Mouse (Mus musculus) large intestine, adult 2 months (tissue): Measurements from ENCODE around the gene Slc24a4. TPM values are rescaled to one million over a fixed set of nuclear protein-coding genes. Genes with fewer than 3 reads are reported as not detected.
"Not testable (repeated sequence)": the region's sequence is repeated elsewhere in the genome, so short reads cannot be mapped to it uniquely, and the experiment has no call there.

Source experiments
- DNase-seq: peaks from one replicate; pipeline ENCODE4 v3.0.0-alpha.2; 2012; ENCODE audit warnings: low read depth, low spot score
- WGBS: fragments of 180-500 bp; shearing (Covaris S2); methylation state at CpG from one replicate; pipeline ENCODE4 v1.1.7; 2018; 5-methylcytosine and 5-hydroxymethylcytosine counted together
- polyA plus RNA-seq: library from polyadenylated mRNA; depleted of rRNA; stranded (reverse); fragments of >200 nt; gene quantifications from 2 replicates; pipeline ENCODE4 v1.2.3, GENCODE M21; 2012

Gene Slc24a4
- polyA plus RNA-seq, 1 experiment, result 0.05 TPM

DNA sequence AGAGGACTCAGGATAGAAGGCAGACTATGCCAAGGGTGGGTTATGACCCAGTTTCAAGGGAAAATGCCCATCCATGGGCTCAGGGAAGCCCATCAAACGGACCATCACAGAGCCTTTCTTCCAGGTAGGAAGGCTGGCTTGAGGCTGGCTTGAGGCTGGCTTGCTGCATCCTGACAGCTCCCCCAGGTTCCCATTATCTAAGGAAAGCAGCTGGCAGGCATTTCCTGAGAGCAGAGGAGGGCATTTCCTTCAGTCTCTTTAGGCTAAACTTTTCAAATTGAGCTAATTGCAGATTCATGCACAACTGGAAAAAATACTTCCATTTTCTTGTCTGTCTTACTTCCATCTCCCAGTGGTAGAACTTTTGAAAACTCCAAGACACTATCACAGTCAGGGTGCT, 26.3 kb downstream of the Slc24a4 start:
- WGBS, result 65% methylated on average over 1 of the region's 1 CpGs
- DNase-seq, result no peak

DNA sequence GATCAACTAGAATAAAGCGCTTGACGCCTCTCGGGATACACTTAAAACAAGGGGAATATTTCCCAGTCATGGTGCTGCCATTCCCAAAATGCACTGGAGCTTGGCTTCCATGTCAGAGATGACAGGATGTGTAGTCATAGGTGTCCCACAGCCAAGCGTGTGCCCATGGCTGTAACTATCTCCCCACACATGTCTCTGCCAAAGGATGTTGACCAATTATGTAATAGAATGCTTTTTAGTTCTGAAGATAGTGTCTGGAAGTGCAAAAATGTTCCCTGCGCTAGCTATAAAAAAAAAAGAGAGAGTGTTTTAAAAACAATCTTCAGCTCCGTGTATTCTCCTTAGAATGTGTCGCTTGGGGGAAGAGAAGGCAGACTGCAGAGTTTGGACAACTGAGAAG, 36.1 kb downstream of the Slc24a4 start:
- 82% methylated on average over 7 of the region's 7 CpGs for WGBS
- DNase-seq, result no peak

DNA sequence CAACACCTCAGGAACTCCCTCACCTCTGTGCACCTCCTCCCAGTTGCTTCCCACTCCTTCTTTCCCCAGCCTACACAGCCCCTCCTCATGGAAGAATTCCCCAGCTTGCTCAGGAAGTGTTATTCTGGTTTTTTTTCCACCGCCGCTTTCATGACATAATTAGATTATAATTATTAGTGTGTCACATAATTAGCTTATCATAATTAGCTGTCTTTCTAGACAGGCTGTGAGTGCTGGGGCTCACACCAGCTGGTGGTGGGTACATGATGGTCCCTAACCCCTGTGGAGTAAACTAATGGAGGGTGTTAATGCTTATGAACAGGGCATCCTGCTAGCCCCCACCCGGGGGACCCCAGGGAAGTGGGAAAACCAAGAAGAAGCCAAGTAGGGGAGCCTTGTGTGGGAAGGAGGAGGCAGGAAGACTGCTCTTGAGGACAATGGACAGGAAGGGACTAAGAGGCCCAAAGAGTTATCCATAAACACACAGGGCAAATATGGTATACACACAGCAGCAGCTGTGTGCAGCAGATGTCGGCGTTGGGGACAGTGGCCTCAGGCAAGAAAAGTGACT, 38.2 kb downstream of the Slc24a4 start:
- DNase-seq, result no peak
- 50% methylated on average over 5 of the region's 5 CpGs for WGBS

DNA sequence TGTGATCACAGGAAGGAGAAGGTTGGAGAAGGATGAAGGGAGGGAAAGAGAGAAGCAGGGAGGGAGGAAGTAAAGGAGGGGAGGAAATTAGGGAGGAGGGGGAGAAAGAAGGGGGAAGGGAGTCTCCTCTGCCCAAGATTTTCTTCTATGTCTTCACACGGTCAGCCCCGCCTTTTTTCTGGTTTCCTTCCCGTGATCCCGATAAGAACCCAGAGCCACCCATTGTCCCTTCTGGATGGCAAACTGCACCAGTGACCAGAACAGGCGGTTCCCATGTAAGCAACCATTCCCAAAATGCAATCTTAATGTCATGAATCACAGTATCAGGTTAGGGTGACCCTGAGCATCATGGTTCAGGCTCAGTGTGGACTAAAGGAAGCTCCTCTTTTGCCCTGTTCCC, 38.8 kb downstream of the Slc24a4 start:
- DNase-seq, result no peak
- 38% methylated on average over 5 of the region's 5 CpGs for WGBS

DNA sequence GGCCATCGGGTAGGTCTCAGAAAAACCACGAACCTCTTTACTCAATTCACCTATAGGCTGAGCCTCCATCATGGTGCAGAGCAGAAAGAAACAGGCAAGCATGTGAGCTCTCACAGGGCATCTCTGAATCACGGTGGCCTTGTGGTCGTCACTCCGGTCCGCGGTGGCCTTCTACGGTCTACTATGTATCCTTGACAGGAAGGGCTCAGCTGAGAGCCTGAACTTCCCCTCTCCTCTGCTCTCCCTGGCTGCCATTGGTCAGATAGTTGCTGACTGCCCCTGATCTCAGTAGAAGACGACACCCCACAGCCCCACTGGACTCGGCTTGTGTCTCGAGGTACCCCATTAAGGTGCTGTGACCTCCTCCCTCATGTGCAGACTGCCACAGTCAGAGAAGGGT, 44.2 kb downstream of the Slc24a4 start:
- WGBS, result 85% methylated on average over 11 of the region's 11 CpGs
- no peak for DNase-seq

DNA sequence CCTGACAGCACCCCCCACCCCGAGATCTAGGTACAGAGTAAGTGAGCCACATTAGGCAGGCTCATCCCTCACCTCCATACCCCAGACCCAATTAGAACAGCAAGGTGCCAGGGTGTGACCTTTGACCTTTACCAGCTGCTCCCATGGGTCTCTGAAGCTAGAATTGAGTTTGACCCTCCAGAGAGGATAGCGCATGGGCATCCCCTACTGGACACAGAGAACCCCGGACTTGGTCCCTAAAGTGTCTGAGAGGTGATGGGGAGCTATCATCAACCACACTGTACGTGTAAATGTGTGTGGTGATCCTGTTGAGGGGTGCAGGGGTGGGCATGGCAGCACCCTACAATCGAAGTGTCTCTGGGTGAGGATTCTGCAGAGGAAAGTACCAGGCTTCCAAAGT, 44.8 kb downstream of the Slc24a4 start:
- DNase-seq, result no peak
- 83% methylated on average over 5 of the region's 5 CpGs for WGBS

DNA sequence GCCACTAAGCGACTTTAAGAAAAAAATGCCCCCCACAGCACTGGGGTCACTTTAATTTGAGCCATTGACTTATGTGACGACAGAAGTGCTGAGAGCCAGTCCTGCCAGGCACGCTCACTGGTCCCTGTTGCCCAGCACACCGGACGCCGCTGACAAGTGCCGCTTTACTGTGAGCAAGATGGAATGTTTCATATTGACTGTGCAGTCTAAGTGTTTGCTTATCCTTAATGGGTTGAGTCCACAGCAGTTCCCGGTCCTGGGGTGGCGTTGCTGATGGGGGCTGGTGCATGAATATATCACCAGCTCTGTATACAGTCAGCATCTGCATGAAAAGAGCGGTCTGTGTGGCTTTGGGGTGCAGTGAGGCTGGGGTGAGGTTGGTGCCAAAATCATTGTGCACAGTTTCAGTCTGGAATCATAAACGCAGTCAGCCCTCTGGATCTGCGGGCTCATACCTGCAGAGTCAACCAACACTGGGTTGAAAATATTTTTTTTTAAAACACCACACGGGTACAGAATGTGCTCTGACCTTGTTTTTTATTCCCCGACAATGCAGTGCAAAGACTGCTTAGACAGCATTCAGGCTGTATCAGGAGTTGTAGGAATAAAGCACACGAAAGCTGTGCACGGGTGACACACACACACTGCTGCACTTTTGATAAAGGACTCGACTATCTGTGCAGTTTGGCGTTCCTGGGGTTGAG, 52.0 kb downstream of the Slc24a4 start:
- 49% methylated on average over 18 of the region's 18 CpGs for WGBS
- DNase-seq, result no peak

DNA sequence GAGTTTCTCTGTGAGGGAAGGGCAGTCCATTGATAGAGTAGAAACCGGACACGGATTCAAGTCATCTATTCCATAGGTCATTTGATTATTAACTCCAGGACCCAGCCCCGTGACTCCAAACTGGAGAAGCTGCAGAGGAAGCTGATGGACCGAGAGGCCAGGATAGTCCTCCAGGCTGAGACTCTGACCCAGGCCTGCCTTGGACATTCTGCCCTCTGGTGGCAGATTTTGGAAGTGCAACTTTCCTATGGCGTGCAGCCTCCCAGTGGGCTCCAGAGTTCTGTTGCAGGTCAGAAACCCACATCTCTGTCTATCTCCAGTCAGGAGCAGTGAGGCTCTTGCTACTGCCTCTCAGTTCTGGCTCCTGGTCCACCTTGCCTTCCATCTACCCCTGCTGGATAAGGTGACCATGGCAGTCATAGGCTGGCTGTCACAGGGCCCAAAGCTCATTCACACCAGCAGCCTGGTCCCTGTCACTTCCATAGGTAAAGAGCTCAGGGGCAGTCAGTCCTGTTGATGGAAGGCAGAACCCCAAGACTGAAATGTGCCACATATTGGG, 53.3 kb downstream of the Slc24a4 start:
- 51% methylated on average over 5 of the region's 5 CpGs for WGBS
- peak; percentile 18 for DNase-seq

DNA sequence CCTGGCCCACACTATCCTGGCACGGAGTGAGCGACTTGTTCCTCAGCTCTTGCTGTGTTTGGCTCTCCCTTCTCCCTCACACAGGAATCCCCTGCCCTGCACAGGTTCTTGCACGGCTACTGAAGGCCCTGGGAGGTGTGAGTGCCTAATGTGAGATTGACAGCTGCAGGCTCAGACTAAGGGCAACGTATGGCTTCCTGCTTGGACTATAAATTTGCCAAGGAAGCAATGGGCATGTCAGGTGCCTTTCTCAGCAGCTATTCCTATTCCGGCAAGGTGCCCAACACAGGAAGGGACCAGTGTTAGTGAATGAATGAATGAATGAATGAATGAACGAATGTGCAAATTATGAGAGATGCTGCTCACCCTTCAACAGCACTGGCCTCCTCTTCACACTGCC, 54.1 kb downstream of the Slc24a4 start:
- WGBS, result 78% methylated on average over 6 of the region's 6 CpGs
- no peak for DNase-seq

DNA sequence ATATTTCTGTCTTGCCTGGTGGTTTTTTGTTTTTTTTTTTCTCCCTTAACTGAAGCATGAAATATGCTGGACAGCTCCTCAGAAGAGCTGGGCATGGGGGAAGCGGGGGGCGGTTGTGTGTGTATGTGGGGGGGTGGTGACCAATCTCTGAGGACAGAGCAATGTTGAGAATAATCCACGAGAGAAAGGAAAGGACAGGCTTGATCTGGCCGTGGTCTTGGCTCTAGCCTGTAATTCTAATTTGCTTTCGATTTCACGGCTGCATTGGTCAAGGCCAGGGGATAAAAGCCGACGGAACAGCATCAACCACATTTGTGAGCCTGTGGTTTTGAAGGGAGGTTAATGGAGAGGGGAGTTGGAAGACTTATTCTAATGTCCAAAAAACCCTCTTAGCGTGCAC, 54.7 kb downstream of the Slc24a4 start:
- 66% methylated on average over 9 of the region's 9 CpGs for WGBS
- DNase-seq, result no peak

DNA sequence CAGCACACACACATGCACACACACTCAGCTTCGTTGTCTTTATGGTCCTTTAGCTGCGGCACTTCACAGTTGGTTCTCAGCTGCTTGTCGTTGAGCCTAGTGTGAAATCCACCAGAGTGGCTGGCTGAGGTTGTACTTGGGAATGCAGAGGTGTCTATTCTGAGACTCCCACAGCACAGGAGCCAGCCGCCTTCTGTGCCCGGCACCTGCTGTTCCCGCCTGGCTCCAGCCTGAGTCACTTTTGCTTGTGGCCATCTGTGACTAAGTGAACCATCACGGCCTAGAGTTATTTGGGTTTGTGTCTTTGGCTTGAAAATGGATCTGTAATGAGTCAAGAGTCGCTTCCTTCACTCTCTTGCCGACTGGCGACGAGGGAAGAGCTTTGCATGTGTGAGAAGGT, 62.3 kb downstream of the Slc24a4 start:
- DNase-seq, result no peak
- WGBS, result 85% methylated on average over 11 of the region's 11 CpGs

DNA sequence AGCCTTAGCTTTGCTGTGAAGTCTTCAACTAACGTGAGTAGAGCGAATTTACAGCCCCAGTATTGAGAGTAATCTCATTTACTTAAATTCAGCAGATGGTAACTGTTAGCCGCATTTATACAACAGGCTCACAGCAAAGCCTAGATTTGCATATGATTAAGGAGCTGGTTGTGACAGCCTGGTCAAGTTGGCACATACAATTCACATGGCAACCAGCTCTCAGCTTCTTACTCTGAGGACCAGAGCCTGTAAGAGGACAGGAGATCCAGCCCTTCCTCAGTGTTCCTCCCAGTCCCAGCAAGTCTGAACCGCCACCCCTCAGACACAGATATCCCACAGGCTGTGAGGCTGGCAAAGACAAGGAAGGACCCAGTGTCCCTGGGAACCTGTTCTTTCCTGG, 73.0 kb downstream of the Slc24a4 start:
- no peak for DNase-seq
- WGBS, result 76% methylated on average over 4 of the region's 4 CpGs

DNA sequence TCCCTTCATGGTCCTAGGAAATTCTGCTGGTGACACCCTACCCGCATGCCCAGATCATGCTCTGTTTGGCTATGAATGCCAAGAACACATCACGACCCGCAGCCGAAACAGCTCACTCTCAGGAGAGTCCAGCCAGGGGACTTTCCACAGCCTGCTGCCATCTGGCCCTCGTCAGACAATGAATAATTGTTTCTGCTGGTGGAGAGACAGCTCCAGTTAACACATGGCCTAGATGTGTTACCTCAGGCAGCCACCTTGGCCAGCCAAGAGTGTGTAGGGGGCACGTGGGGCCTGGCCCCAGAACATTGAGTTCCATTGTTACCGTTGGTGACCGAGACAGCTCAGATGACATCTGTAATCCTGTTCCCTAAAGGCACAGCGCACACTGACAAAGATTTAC, 74.4 kb downstream of the Slc24a4 start:
- DNase-seq, result no peak
- 50% methylated on average over 9 of the region's 9 CpGs for WGBS

DNA sequence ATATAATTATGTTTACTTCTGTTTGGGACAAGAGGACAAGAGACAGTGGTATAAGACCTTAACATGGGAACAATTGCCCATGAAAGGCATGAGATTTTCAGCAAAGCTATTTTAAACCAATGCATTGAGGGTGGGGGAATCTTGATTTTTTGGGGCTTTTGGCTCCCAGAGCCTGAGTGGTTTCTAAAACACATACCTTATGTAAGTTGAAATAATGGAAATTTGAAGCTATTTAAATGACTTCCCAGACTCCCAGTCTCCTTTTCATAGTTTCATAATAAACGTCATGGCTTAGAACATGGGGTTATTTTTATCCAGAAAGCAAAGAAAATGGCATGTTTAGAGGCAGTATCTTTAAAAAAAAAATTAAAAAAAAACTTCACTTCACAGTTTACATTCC, 77.9 kb downstream of the Slc24a4 start:
- DNase-seq, result no peak
- 62% methylated on average over 1 of the region's 1 CpGs for WGBS

DNA sequence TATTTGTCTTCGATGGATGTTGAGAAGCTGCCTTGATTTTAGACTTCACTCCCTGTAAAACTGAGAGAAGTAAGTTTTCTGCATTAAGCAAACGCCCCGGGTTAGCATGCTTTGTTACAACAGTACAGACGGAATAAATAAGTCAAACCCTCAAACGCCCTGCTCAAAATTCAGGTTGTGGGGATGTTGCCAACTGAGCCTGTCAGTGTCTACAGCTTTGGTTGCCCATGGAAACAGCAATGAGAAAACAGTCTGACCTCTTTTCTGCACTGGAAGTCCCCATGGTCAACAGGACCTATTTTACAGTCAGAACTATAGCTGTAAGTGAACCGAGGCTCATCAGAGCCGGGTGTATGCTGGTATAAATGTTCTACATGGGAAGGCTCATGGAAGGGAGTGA, 78.7 kb downstream of the Slc24a4 start:
- WGBS, result 77% methylated on average over 7 of the region's 7 CpGs
- DNase-seq, result no peak

DNA sequence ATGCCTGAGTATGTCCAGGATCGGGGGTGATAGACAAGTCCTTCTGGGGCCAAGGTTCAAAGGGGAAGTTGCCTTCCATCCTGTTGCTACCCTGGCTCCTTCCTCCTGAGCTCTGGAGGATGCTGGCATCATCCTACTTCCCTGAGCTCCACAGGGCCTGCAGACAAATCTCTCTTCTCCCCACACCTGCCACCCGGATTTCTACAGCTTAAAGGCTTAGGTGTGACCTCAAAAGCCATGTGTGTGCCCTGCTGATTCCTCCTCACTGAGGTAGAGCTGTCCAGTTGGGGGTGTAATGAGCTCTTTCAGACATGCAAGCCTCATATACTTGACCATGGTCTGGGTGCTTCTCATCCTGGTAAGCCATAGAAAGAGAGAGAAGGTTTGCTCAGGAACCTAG, 82.3 kb downstream of the Slc24a4 start:
- no peak for DNase-seq
- 63% methylated on average over 2 of the region's 2 CpGs for WGBS

DNA sequence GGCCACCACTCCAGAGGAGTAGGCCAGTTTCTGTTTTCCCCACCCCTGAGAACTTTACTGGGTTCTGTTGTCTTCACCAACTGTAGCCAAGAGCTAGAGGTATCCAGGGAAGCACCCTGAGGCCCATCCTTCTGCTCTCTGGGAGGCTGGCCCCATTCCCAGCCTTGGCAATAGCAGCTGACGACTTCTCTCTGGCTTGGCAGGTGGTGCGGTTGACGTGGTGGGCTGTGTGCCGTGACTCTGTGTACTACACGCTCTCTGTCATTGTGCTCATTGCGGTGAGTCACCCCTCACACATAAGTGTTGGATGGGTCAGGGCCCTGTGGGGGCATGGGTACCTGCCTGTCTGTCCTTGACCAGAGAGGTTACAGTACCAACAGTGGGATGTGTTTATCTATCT, 94.9 kb downstream of the Slc24a4 start:
- 82% methylated on average over 6 of the region's 6 CpGs for WGBS
- no peak for DNase-seq

DNA sequence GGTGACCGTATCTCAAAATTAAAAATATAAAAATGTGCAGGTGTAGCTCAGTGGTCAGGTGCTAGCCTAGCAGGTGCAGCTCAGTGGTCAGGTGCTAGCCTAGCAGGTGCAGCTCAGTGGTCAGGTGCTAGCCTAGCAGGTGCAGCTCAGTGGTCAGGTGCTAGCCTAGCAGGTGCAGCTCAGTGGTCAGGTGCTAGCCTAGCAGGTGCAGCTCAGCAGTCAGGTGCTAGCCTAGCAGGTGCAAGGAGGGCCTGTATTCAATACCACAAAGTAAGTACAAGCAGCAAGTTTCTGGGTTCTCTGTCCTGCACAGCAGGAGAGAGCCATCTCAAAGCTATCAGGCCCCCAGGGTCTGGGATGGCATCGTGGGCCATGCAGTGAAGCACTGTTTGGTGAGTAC, 95.6 kb downstream of the Slc24a4 start:
- 85% methylated on average over 2 of the region's 2 CpGs for WGBS
- DNase-seq, result not testable (repeated sequence)

DNA sequence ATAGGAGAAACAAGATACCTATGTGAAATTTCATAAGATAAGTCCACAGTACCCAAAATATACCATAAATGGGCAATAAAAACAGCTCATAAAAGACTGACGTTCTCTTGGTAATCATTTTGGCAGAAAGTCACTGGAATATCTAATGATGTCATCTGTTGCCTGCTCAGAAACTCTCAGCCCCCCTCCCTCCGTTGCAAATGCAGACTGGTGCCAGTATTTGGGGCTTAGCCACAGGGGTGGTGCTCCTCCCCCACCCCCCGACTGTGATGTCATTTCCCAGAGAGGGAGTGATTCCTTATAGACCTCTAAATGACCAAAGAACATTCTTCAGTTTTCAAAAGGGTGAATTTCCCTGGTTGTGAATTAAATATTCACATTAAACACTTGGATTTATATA, 96.6 kb downstream of the Slc24a4 start:
- no peak for DNase-seq

DNA sequence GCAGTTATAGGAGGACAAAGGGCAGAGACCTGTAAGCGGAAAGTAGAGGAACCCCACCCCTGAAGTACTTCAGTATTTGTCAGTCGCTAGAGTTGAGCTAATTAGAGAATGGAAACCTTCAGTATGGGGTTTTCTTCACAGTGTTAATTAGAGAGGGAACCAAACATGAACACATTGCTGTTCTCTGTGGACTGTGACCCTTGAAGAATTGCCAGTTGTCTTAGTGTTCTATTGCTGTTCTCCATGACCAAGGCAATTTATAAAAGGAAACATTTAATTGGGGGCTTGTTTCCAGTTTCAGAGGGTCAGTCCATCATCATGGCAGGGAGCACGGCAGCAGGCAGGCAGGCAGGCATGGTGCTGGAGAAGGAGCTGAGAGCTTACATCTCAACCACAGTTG, 107.0 kb downstream of the Slc24a4 start:
- no peak for DNase-seq
- WGBS, result 55% methylated on average over 3 of the region's 3 CpGs

More for the DNA sequence above, 96.6 kb downstream of the Slc24a4 start:
- 27% methylated on average over 3 of the region's 3 CpGs for WGBS

DNA sequence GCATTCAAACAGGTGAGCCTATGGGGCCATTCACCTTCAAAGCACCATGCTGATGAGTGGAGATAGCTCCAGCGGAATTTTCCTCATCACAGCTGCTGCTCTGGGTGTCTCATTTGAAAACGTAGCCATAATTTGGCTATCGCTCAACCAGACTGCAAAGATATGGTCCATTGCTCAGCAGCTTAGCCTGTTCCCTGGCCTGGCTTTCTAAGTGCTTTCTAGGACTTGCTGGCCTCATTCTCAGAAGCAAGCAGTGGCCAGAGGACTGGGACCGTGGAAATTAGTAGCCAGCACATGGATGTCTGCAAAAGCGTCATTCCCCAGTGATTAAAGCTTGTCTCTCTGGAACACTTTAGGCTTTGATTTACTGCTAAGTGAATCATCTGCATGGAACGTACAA, 107.8 kb downstream of the Slc24a4 start:
- no peak for DNase-seq
- WGBS, result 83% methylated on average over 6 of the region's 6 CpGs
